Mouse (Mus musculus): ENCODE data around the gene Magi1.

GRCm38 (mm10) chr6:93934700-93935099 lies 349.0 kb downstream of the Magi1 start:
- no peak for TF ChIP-seq POLR2A (IDR thresholded peaks at IDR 0.05; ENCODE audit: insufficient read depth, low read depth, low read length)
- no peak for TF ChIP-seq CTCF (IDR thresholded peaks at IDR 0.05)
- no peak for TF ChIP-seq EP300 (IDR thresholded peaks at IDR 0.05; ENCODE audit: insufficient read depth, low read depth, low read length)
